Mouse (Mus musculus): ENCODE results near the gene Olfr354.

Olfr354 gene

DNA sequence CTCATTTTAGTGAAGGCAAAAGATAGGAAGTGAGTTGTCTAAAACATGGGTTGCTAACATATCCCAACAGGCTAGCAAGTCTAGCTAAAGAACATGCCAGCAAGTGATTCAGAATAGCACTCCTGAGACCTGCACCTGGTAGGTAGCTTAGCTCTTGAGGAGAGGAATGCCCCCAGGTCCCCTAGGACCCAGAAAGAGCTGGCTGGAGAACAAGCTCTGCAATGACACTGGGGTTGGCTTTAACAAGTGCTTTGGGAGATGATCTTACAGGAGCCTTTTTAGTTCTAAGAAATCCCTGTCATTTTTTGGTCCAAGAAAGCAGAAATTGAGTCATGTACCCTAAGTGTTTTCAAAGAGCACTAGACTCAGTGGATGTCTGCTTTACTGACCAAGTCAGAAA lies at the start of gene Olfr354:
Gene Olfr354 (plus strand): TSS at position 301 of the 400 bp plus-strand sequence.
- no peak for DNase-seq (ENCODE audit: low read depth, low spot score)

- DNase-seq (ENCODE audit: low read depth, low spot score) = no peak
These were observed 42.9 kb upstream of the Olfr354 start, which contains the start of gene Olfr351 for GRCm38 (mm10) chr2:36862560-36862959. Olfr351 (minus strand) TSS chr2:36862660.

DNA sequence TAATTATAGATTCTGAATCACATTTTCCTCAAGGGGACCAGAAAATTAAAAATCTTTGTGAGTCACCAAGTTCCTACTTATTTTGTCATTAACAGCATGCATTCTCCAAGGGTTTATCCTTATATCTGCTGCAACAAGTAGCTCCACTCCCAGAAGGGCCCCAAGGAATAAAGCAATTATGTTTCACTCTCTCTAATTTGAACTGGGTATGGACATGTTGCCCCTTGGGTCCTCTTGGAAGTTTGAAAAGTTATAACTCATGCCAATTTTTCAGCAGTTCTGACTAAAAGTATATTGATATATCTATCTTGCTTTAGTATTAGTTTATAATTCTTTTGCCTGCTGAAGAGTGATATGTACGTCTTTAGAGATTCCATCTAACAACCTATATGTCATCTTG lies 37.3 kb upstream of the Olfr354 start, which contains the start of gene Olfr352:
Gene Olfr352 (plus strand): TSS at position 301 of the 400 bp plus-strand sequence.
- DNase-seq (ENCODE audit: low read depth, low spot score) = no peak

- DNase-seq (ENCODE audit: low read depth, low spot score) = no peak
These were observed 12.6 kb upstream of the Olfr354 start, which contains the start of gene Olfr353 for GRCm38 (mm10) chr2:36892836-36893235. Olfr353 (minus strand) TSS chr2:36892936.

GRCm38 (mm10) chr2:36897114-36897513 lies 8.4 kb upstream of the Olfr354 start:
- no peak for DNase-seq (ENCODE audit: low read depth, low spot score)

DNA sequence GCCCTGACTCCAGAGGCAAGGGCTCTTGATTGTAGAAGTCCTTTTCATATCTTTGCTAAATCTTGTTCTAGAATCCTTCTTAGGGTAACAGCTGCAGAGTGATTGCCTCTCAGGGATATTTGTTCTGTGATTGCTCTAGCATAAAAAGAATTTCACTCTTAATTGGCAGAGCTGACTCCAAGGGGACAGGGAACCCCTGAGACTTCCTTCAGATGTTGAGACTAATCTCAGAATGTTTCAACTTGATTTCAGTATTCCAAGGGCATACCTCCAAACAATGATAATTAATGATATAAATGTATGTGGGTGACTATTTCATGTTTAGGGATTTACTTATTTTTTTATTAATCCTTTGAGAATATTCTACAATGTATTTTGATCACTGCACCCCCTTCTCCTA lies 23.3 kb downstream of the Olfr354 start, which contains the start of gene Olfr355:
Gene Olfr355 (minus strand): TSS at position 101 of the 400 bp plus-strand sequence.
- DNase-seq (ENCODE audit: low read depth, low spot score) = no peak

DNA sequence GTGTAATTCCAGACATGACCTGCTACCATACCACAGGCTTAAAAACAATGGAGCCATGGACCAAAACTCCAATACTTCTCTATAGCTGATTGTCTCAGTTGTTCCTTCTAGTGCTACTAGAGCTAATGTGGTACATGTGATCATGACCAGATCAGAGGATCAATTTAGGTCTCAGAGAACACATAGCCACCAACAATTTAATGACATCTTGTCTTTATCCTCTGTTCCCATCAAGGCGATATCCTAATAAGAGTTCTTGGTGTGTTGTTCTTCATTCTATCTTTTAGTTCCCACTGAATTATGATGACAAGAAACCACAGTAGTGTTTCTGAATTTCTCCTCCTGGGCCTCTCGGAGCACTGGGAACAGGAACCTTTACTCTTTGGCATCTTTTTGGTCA lies 31.3 kb downstream of the Olfr354 start, which contains the start of gene Olfr356:
Gene Olfr356 (plus strand): TSS at position 301 of the 400 bp plus-strand sequence.
- DNase-seq (ENCODE audit: low read depth, low spot score) = no peak
